ENCODE assay signal across 8 mouse cellular contexts in genomic region chr2:65551736-65552135, GRCm38 (mm10). TPM values are rescaled to one million over a fixed set of nuclear protein-coding genes. Genes with fewer than 3 reads are reported as not detected.
DNase-seq lines count a peak whose midpoint lies in the region; ATAC-seq and TF ChIP-seq lines count a peak whose summit lies in the region.
"Had no signal": no experiment of that assay in that cellular context is flagged by ENCODE, and none has a peak within 500 bp of the region (broad histone marks: within the 10 kb centered on the region; RNA-seq: fewer than 3 reads in every experiment).

No protein-coding gene starts in this region.

- H3K4me3 ChIP-seq in midbrain, embryonic 12.5 days, result no peak overlapping the region
- no peak overlapping the region for H3K4me3 ChIP-seq in midbrain, embryonic 16.5 days (ENCODE audit: low read depth, low read length)
- H3K4me3 ChIP-seq in forebrain, embryonic 13.5 days, result no peak overlapping the region
- no peak overlapping the region for H3K4me3 ChIP-seq in stomach, postnatal 0 days (ENCODE audit: low read depth, low read length)
- H3K4me3 ChIP-seq: megakaryocyte, embryonic 14.5 days had no signal

- peaks cover 17% of the 10 kb centered on the region for H3K4me1 ChIP-seq in midbrain, embryonic 12.5 days
- H3K4me1 ChIP-seq in midbrain, embryonic 16.5 days (ENCODE audit: control insufficient read depth, insufficient read depth, low read length), result peaks cover 21% of the 10 kb centered on the region
- H3K4me1 ChIP-seq in forebrain, embryonic 13.5 days, result peaks cover 13% of the 10 kb centered on the region; the same call in 1 of the 2 replicates
- no peaks in the 10 kb centered on the region for H3K4me1 ChIP-seq in stomach, postnatal 0 days (replicated peaks; ENCODE audit: control insufficient read depth, insufficient read depth)
- H3K4me1 ChIP-seq: megakaryocyte, embryonic 14.5 days had no signal

- no peaks in the 10 kb centered on the region for H3K9me3 ChIP-seq in midbrain, embryonic 12.5 days
- no peaks in the 10 kb centered on the region for H3K9me3 ChIP-seq in midbrain, embryonic 16.5 days (replicated peaks; ENCODE audit: control insufficient read depth, low read length, poor library complexity, severe bottlenecking)
- no peaks in the 10 kb centered on the region for H3K9me3 ChIP-seq in forebrain, embryonic 13.5 days (replicated peaks)
- no peaks in the 10 kb centered on the region for H3K9me3 ChIP-seq in stomach, postnatal 0 days (ENCODE audit: control insufficient read depth, low read length)
- H3K9me3 ChIP-seq: megakaryocyte, embryonic 14.5 days had no signal

- H3K27ac ChIP-seq in midbrain, embryonic 12.5 days (replicated peaks), result peak overlapping the region; percentile 47; the same call in 1 of the 2 replicates
- no peak overlapping the region for H3K27ac ChIP-seq in midbrain, embryonic 16.5 days (ENCODE audit: low read length)
- no peak overlapping the region for H3K27ac ChIP-seq in forebrain, embryonic 13.5 days
- H3K27ac ChIP-seq in stomach, postnatal 0 days (replicated peaks), result no peak overlapping the region

- TF ChIP-seq EP300 in stomach, postnatal 0 days (optimal IDR thresholded peaks at IDR 0.05), result no peak

- no peaks in the 10 kb centered on the region for H3K27me3 ChIP-seq in midbrain, embryonic 12.5 days
- H3K27me3 ChIP-seq in midbrain, embryonic 16.5 days (ENCODE audit: control insufficient read depth, insufficient read depth, low read depth, low read length), result no peaks in the 10 kb centered on the region
- no peaks in the 10 kb centered on the region for H3K27me3 ChIP-seq in forebrain, embryonic 13.5 days
- H3K27me3 ChIP-seq in stomach, postnatal 0 days (ENCODE audit: control insufficient read depth, insufficient read depth, low read length), result no peaks in the 10 kb centered on the region
- H3K27me3 ChIP-seq: megakaryocyte, embryonic 14.5 days had no signal

- H3K36me3 ChIP-seq in midbrain, embryonic 12.5 days, result no peaks in the 10 kb centered on the region
- H3K36me3 ChIP-seq in midbrain, embryonic 16.5 days (ENCODE audit: control insufficient read depth, insufficient read depth, low read length), result no peaks in the 10 kb centered on the region
- H3K36me3 ChIP-seq in forebrain, embryonic 13.5 days (ENCODE audit: poor library complexity, severe bottlenecking), result no peaks in the 10 kb centered on the region
- no peaks in the 10 kb centered on the region for H3K36me3 ChIP-seq in stomach, postnatal 0 days (ENCODE audit: control insufficient read depth, insufficient read depth, low read length)

- no peak for TF ChIP-seq CTCF in stomach, postnatal 0 days (IDR thresholded peaks at IDR 0.05; ENCODE audit: low read depth)

- peak; percentile 69 for ATAC-seq in midbrain, embryonic 12.5 days (ENCODE audit: low FRiP score, low read depth)
- ATAC-seq in midbrain, embryonic 16.5 days, result no peak
- peak; percentile 42; the same call in 1 of the 2 replicates for ATAC-seq in forebrain, embryonic 13.5 days
- peak; percentile 55; the same call in 1 of the 2 replicates for ATAC-seq in megakaryocyte-erythroid progenitor cell, adult 5-6 weeks (replicated peaks; ENCODE audit: low FRiP score, low TSS enrichment, poor library complexity, severe bottlenecking)
- ATAC-seq in stomach, postnatal 0 days (ENCODE audit: low FRiP score, low TSS enrichment), result no peak

- DNase-seq in thymus, postnatal 25 days, result peak; percentile 51
- no peak for DNase-seq in Muller cell, postnatal 12 days (ENCODE audit: inconsistent ontology term)
- DNase-seq in stomach, postnatal 0 days (ENCODE audit: low spot score), result no peak

- 45% methylated on average over 2 of the region's 2 CpGs for WGBS in midbrain, embryonic 12.5 days
- 51% methylated on average over 2 of the region's 2 CpGs for WGBS in midbrain, embryonic 16.5 days
- WGBS in forebrain, embryonic 13.5 days, result 29% methylated on average over 2 of the region's 2 CpGs
- WGBS in stomach, postnatal 0 days, result 7% methylated on average over 1 of the region's 2 CpGs

- no peak overlapping the region for H3K4me2 ChIP-seq in midbrain, embryonic 12.5 days (replicated peaks)
- no peak overlapping the region for H3K4me2 ChIP-seq in midbrain, embryonic 16.5 days (ENCODE audit: low read length)
- H3K4me2 ChIP-seq in forebrain, embryonic 13.5 days, result no peak overlapping the region
- no peak overlapping the region for H3K4me2 ChIP-seq in stomach, postnatal 0 days (replicated peaks; ENCODE audit: low read depth)

- H3K9ac ChIP-seq in midbrain, embryonic 12.5 days (replicated peaks), result no peak overlapping the region
- H3K9ac ChIP-seq in midbrain, embryonic 16.5 days (ENCODE audit: low read depth, low read length), result no peak overlapping the region
- no peak overlapping the region for H3K9ac ChIP-seq in forebrain, embryonic 13.5 days
- no peak overlapping the region for H3K9ac ChIP-seq in stomach, postnatal 0 days (ENCODE audit: low read length)

RNA-seq across cellular contexts. Expression of gene Scn3a, which starts 15.7 kb away (rescaled TPM):
- 44.6 and 48.2 TPM in 2 replicates for polyA plus RNA-seq in midbrain, embryonic 12.5 days (2016; fragmentation: Nextera tagmentation; extraction: Ambion mirVana)
- polyA plus RNA-seq in midbrain, embryonic 16.5 days (2015; fragmentation: Nextera tagmentation; extraction: Ambion mirVana), result 70.7 and 78.2 TPM in 2 replicates
- 31.3 and 34.6 TPM in 2 replicates for polyA plus RNA-seq in forebrain, embryonic 13.5 days (2015; fragmentation: Nextera tagmentation; extraction: Ambion mirVana)
- not detected in 2 replicates for total RNA-seq in megakaryocyte-erythroid progenitor cell, adult 5-6 weeks (2014; fragmentation: Nextera tagmentation)
- not detected in 2 replicates for total RNA-seq in megakaryocyte-erythroid progenitor cell, adult 5-6 weeks (2017)
- polyA plus RNA-seq in stomach, postnatal 0 days (2015; fragmentation: Nextera tagmentation; extraction: Ambion mirVana), result 0.61 and 0.72 TPM in 2 replicates

Comparison
In these comparisons a context has a peak if more than half of its experiments do, and no peak if none do; other contexts are left out.
1. ATAC-seq: peak in midbrain, embryonic 12.5 days (single experiment), forebrain, embryonic 13.5 days (single experiment) and megakaryocyte-erythroid progenitor cell, adult 5-6 weeks (single experiment); none in midbrain, embryonic 16.5 days (single experiment) and stomach, postnatal 0 days (single experiment).
2. RNA of gene Scn3a, which starts 15.7 kb away (polyA plus RNA-seq): 70.7 to 78.2 TPM in midbrain, embryonic 16.5 days, 44.6 to 48.2 TPM in midbrain, embryonic 12.5 days and 31.3 to 34.6 TPM in forebrain, embryonic 13.5 days; 0.61 to 0.72 TPM in stomach, postnatal 0 days; every median in the first group is over 10 times any median in the second.